Mouse (Mus musculus) intestine, embryonic 16.5 days (tissue): ENCODE results near the gene Glce. TPM values are rescaled to one million over a fixed set of nuclear protein-coding genes. Genes with fewer than 3 reads are reported as not detected.

Source experiments
- ATAC-seq: fragments of 200-750 bp; cut with Nextera tagmentation; 2 replicates; pipeline ENCODE4 v1.8.0; 2017; ENCODE audit warnings: moderate TSS enrichment, moderate library complexity
- H3K27ac ChIP-seq: fragments of 300-500 bp; sonication (generic); 2 replicates; pipeline ENCODE4 v1.5.1; 2014; ENCODE audit warnings: mild to moderate bottlenecking, low read length
- H3K27me3 ChIP-seq: fragments of 300-500 bp; sonication (generic); replicated peaks from 2 replicates; pipeline ENCODE4 v1.6.1; 2014; ENCODE audit warnings: low read length, control low read depth, mixed read lengths; ENCODE audit not compliant: control insufficient read depth, insufficient read depth
- H3K36me3 ChIP-seq: fragments of 300-500 bp; sonication (generic); 2 replicates; pipeline ENCODE4 v1.6.1; 2014; ENCODE audit warnings: low read length, control low read depth; ENCODE audit not compliant: control insufficient read depth, insufficient read depth
- H3K4me1 ChIP-seq: fragments of 300-500 bp; sonication (generic); 2 replicates; pipeline ENCODE4 v1.6.1; 2014; ENCODE audit warnings: low read length, control low read depth, mixed read lengths; ENCODE audit not compliant: control insufficient read depth, insufficient read depth
- H3K4me2 ChIP-seq: fragments of 300-500 bp; sonication (generic); 2 replicates; pipeline ENCODE4 v1.6.1; 2014; ENCODE audit warnings: low read depth, low read length, control low read depth
- H3K4me3 ChIP-seq: fragments of 300-500 bp; sonication (generic); 2 replicates; pipeline ENCODE4 v1.5.1; 2014; ENCODE audit warnings: mild to moderate bottlenecking, low read length
- H3K9ac ChIP-seq: fragments of 300-500 bp; sonication (generic); 2 replicates; pipeline ENCODE4 v1.6.1; 2014; ENCODE audit warnings: low read depth, low read length
- H3K9me3 ChIP-seq: fragments of 300-500 bp; sonication (generic); 2 replicates; pipeline ENCODE4 v1.6.1; 2016; ENCODE audit warnings: low read length, control low read depth; ENCODE audit not compliant: control insufficient read depth
- WGBS: fragments of 180-500 bp; shearing (Covaris S2); extraction: QIAGEN DNeasy Blood & Tissue Kit; methylation state at CpG from one replicate; pipeline ENCODE4 v1.1.7; 2014; 5-methylcytosine and 5-hydroxymethylcytosine counted together
- polyA plus RNA-seq: library from polyadenylated mRNA; unstranded; fragments of >200 nt; fragmentation: Nextera tagmentation; extraction: Ambion mirVana; gene quantifications from 2 replicates; pipeline ENCODE4 v1.2.1, GENCODE M21; 2015

Gene Glce
- polyA plus RNA-seq, 1 experiment from 2014 or later, result 16.0 TPM

DNA sequence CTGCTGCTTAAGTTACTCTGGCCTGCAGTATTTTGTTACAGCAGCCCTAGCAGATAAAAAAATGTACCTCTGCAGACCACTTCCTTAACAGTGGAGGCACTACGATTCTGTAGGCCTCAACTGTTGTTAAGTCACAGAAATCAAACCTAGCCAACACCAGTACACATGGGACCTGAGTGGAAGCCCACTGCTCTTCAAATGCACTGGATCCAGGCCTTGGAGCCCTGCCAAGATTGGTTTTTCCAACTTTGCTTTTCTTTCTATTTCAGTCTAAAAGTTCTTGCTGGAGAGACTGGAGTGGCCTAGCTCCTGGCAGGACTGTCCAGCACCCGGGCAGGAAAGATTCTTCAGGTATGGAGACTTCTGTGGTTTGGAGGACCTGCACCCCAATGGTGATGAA is 66.2 kb downstream of the Glce start:
- no peak overlapping the region for H3K27ac ChIP-seq
- no peaks in the 10 kb centered on the region for H3K27me3 ChIP-seq
- no peak overlapping the region for H3K9ac ChIP-seq
- H3K36me3 ChIP-seq, result no peaks in the 10 kb centered on the region
- 86% methylated on average over 2 of the region's 2 CpGs for WGBS
- no peak overlapping the region for H3K4me3 ChIP-seq
- ATAC-seq, result no peak
- no peaks in the 10 kb centered on the region for H3K4me1 ChIP-seq
- no peak overlapping the region for H3K4me2 ChIP-seq
- H3K9me3 ChIP-seq, result no peaks in the 10 kb centered on the region

DNA sequence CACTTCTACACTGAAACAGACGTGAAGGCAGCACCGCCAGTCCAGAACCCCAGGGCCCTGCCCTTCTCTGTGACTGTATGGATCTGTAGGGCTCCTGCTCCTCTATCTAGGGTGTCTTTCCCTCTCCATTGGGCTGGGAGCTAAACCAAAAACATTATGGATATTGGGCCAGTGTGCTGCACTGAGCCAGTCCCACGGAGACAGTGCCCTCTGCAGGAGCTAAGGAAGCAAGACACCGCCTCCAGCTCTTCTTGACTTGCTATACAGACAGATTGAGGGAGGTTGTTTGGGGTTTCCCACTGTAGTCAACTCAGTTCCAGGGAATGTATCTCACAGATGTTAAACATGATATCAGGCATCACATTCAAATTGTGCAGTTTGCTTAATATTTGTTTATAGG is 71.7 kb downstream of the Glce start:
- H3K4me3 ChIP-seq, result no peak overlapping the region
- no peak overlapping the region for H3K9ac ChIP-seq
- no peaks in the 10 kb centered on the region for H3K4me1 ChIP-seq
- H3K36me3 ChIP-seq, result no peaks in the 10 kb centered on the region
- no peak overlapping the region for H3K27ac ChIP-seq
- no peak overlapping the region for H3K4me2 ChIP-seq
- no peaks in the 10 kb centered on the region for H3K9me3 ChIP-seq
- no peaks in the 10 kb centered on the region for H3K27me3 ChIP-seq
- no peak for ATAC-seq
- WGBS, result 60% methylated on average over 4 of the region's 4 CpGs

DNA sequence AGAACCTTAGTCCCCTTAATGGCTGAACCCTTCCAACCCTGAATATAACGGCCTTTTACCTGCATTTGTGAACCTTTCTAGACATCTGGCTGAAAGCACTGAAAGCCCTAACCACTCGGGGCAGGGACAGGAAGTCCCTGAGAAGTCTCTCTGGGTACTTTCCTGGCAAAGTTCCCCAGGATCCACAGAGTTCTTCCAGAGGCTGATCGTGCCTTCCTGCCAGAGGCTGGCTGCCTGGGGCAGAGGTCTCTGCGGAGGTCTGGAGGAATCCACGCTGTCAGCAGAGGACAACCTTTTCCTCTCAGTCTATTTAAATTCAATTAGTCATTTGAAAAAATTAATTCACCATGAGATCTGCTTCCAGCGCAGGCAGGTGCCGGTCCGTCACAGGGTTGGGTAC is 73.3 kb downstream of the Glce start:
- ATAC-seq, result no peak
- no peaks in the 10 kb centered on the region for H3K36me3 ChIP-seq
- H3K4me3 ChIP-seq, result no peak overlapping the region
- no peak overlapping the region for H3K27ac ChIP-seq
- 68% methylated on average over 8 of the region's 8 CpGs for WGBS
- H3K27me3 ChIP-seq, result no peaks in the 10 kb centered on the region
- no peaks in the 10 kb centered on the region for H3K4me1 ChIP-seq
- no peak overlapping the region for H3K9ac ChIP-seq
- H3K4me2 ChIP-seq, result no peak overlapping the region
- H3K9me3 ChIP-seq, result no peaks in the 10 kb centered on the region

DNA sequence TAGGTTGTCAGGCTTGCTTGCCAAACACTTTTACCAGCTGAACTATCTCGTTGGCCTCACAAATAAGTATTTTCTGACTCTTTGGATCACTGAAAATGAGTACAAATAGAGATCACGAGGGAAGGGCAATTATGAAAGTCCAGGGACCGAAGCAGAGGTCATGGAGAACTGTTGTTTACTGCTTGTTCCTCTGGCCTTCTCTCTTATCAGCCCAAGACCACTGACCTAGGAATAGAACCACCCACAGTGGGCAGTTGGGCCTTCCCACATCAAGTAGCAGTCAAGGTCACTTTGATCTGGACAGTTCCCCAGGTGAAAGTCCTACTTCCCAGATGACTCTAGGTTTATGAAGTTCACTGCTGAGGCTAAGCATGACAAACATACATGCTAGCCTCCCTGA is 80.3 kb downstream of the Glce start:
- H3K9me3 ChIP-seq, result no peaks in the 10 kb centered on the region
- no peak overlapping the region for H3K4me3 ChIP-seq

DNA sequence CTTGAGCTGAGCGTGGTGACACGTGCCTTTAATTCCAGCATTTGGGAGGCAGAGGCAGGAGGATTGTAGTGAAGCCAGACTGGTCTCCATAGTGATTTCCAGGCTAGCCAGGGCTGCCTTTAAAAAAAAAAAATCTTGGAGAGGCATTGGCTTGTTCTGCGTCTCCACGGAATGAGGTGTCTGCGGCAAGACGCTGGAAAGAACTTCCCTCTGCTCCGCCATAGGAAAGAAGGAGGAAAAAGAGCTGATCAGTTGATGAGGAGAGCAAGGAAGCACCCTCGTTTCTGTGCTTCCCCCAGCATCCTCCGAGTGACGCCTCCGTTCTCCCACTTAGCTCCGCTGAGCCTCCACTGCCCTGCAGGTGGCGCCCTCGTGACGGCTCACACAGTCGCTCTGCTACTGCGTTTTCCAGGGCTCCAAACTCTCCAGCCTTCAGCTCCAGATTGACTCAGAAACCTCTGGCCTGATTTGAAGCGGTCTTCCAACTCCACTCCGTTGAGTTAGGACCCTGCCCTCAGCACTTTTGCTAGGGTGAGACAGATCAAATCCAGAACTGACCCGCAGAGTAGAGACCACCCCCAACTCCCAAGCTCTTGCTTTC is 82.3 kb downstream of the Glce start:
- Histone ChIP-seq H3K36me3 (no peaks in the 10 kb centered on the region), H3K4me2 (no peak overlapping the region)
- peak; percentile 72; the same call in 1 of the 2 replicates for ATAC-seq

More for the DNA sequence above, 80.3 kb downstream of the Glce start:
- no peak overlapping the region for H3K27ac ChIP-seq
- H3K4me2 ChIP-seq, result no peak overlapping the region
- WGBS, result 86% methylated on average over 3 of the region's 3 CpGs
- no peak for ATAC-seq
- H3K4me1 ChIP-seq, result no peaks in the 10 kb centered on the region
- H3K36me3 ChIP-seq, result no peaks in the 10 kb centered on the region
- H3K9ac ChIP-seq, result no peak overlapping the region
- no peaks in the 10 kb centered on the region for H3K27me3 ChIP-seq

DNA sequence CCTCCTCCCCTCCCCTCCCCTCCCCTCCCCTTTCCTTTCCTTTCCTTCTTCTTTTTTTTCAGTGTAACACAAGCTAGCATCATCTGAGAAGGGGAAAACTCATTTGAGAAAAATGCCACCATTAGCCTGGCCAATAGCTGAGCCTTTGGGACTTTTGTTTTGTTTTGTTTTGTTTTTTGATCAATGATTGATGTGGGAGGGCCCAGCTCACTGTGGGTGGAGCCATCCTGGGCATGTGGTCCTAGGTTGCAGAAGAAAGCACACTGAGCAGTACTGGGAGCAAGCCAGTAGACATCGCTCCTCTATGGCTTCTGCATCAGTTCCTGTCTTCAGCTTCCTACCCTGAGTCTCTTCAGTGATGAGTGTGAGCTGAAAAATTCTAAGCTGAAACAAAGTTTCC is 86.6 kb downstream of the Glce start:
- Histone ChIP-seq H3K36me3 (no peaks in the 10 kb centered on the region), H3K4me3 (no peak overlapping the region), H3K4me1 (no peaks in the 10 kb centered on the region), H3K27me3 (no peaks in the 10 kb centered on the region), H3K9ac (no peak overlapping the region), H3K27ac (no peak overlapping the region), H3K4me2 (no peak overlapping the region), H3K9me3 (no peaks in the 10 kb centered on the region)
- ATAC-seq, result no peak
- WGBS, result 88% methylated on average over 1 of the region's 1 CpGs

More for the DNA sequence above, 82.3 kb downstream of the Glce start:
- no peak overlapping the region for H3K27ac ChIP-seq
- H3K9ac ChIP-seq, result no peak overlapping the region
- H3K4me1 ChIP-seq, result no peaks in the 10 kb centered on the region
- no peaks in the 10 kb centered on the region for H3K27me3 ChIP-seq
- WGBS, result 7% methylated on average over 20 of the region's 20 CpGs
- no peak overlapping the region for H3K4me3 ChIP-seq
- H3K9me3 ChIP-seq, result no peaks in the 10 kb centered on the region

DNA sequence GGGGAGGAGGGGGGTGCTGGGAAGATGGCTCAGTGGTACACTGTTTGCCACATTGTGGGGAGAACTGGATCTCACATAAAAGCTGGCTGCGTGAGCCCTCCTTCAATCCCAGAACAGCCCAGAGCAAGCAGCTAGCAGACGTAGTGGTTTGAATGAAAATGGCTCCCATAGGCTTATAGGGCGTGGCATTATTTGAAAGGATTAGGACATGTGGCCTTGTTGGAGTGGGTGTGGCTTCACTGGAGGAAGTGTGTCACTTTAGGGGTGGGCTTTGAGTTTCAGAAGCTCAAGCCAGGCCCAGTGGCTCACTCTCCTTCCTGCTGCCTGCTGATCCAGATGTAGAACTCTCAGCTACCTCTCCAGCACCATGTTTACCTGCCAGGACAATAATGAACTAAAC is 90.2 kb downstream of the Glce start:
- no peaks in the 10 kb centered on the region for H3K9me3 ChIP-seq
- H3K36me3 ChIP-seq, result no peaks in the 10 kb centered on the region
- WGBS, result 92% methylated on average over 3 of the region's 3 CpGs
- no peak overlapping the region for H3K9ac ChIP-seq
- ATAC-seq, result no peak
- H3K27ac ChIP-seq, result no peak overlapping the region
- H3K4me3 ChIP-seq, result no peak overlapping the region
- H3K27me3 ChIP-seq, result no peaks in the 10 kb centered on the region
- no peak overlapping the region for H3K4me2 ChIP-seq
- H3K4me1 ChIP-seq, result peaks cover 1% of the 10 kb centered on the region

DNA sequence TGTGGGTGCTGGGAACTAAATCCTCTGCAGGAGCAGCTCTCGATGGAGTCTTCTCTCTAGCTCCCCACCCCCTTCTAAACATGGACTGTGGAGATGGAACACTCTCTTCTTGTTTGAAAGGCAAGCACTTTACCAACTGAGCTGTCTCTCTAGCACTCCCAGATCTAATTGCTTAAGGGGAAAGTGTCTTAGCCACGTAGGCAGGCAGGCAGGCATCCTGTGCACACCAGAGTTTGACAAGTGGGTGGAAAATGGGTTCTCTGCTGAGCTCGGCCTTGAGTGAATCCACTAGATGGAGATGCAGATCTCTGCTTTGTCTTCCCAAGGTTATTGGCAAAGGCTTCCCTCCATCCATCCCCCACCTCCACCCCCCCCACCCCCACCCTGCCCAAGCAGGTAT is 94.4 kb downstream of the Glce start:
- Histone ChIP-seq H3K4me3 (no peak overlapping the region), H3K9ac (no peak overlapping the region), H3K27ac (no peak overlapping the region), H3K36me3 (no peaks in the 10 kb centered on the region), H3K4me1 (peaks cover 19% of the 10 kb centered on the region), H3K9me3 (no peaks in the 10 kb centered on the region), H3K27me3 (0 out of 2 replicates have a peak, but pooled peaks cover 4% of the 10 kb centered on the region), H3K4me2 (no peak overlapping the region)
- no peak for ATAC-seq
- 49% methylated on average over 3 of the region's 3 CpGs for WGBS

DNA sequence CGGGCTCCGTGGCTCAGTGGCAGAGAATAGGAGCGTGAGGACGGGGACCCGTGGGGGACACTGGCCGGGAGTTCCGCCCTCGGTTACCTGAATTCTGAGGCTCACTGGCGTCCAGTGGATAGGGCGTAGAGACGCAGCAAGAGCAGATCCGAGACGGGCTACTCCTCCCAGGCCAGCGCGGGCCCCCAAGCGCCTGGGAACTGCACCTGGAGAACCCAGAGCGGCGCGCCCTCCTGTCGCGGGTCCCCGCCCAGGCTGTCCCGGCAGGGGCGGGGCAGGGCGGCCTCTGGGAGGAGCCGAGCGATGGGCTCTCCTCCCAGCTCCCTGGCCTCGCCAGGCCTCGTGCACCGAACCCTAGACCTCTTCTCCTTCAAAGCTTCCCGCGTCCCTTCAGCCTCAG is 95.9 kb downstream of the Glce start, which contains the start of gene Paqr5:
Paqr5 (minus strand) TSS at position 257 of the 400 bp plus-strand sequence.
- Histone ChIP-seq H3K9me3 (no peaks in the 10 kb centered on the region), H3K27me3 (0 out of 2 replicates have a peak, but pooled peaks cover 4% of the 10 kb centered on the region), H3K9ac (peak within 1 kb of the TSS; percentile 61), H3K4me2 (peak within 1 kb of the TSS; percentile 82), H3K27ac (no peak within 1 kb of the TSS), H3K4me3 (peak within 1 kb of the TSS; percentile 53), H3K4me1 (peaks cover 26% of the 10 kb centered on the region), H3K36me3 (no peaks in the 10 kb centered on the region)
- ATAC-seq, result peak; percentile 93
- under 1% methylated on average over 32 of the region's 32 CpGs for WGBS

DNA sequence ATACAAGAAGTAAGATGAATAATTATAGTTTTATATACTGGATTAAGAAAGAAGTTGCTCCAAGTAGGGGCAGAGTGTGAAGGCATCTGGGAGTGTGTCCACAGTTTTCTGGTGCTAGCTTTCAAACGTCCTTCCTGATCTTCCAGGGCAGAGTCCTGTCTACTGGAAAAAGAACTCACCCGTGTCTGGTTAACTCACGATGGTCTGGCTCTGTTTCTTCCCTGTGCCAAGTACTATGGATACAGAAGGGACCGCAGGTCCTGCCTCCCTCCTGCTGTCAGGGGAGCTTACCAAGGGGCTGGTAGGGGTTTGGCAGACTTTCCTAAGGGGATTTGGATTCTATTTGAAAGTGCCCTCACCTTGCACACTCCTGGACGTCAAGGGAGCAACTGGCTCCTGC is 97.4 kb downstream of the Glce start:
- H3K9ac ChIP-seq, result 0 out of 2 replicates have a peak overlapping the region, but pooled peaks have one; percentile 25
- H3K4me2 ChIP-seq, result 0 out of 2 replicates have a peak overlapping the region, but pooled peaks have one; percentile 6
- 0 out of 2 replicates have a peak, but pooled peaks cover 4% of the 10 kb centered on the region for H3K27me3 ChIP-seq
- H3K9me3 ChIP-seq, result no peaks in the 10 kb centered on the region
- WGBS, result 44% methylated on average over 5 of the region's 5 CpGs
- no peaks in the 10 kb centered on the region for H3K36me3 ChIP-seq
- H3K27ac ChIP-seq, result no peak overlapping the region
- H3K4me3 ChIP-seq, result no peak overlapping the region
- H3K4me1 ChIP-seq, result peaks cover 26% of the 10 kb centered on the region
- ATAC-seq, result no peak
